Mouse (Mus musculus): Measurements from ENCODE around the gene Sf3a3. TPM values are rescaled to one million over a fixed set of nuclear protein-coding genes. Genes with fewer than 3 reads are reported as not detected.

The Sf3a3 gene
- polyA plus RNA-seq, 1 experiment from 2014 or later = 45.7 TPM

DNA sequence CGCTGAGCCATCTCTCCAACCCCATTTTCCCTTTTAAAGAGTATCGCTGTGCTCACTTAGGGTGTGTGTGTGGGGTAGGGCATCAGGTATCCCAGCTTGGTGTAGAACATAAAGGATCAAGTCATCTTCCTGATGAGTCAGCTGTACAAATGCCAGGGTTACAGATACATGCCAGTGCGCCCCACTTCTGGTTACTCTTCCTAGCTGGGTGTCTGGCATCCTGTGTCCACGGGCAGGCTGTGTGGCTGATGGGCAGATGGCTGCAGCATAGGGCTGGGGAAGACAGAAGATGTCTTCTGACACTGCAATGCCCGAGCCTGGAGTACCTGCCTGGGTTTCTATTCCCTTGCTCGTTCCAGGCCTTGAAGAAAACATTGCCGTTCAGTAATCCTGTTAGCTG lies 66.8 kb downstream of the Sf3a3 start:
- WGBS = 92% methylated on average over 7 of the region's 7 CpGs
- no peaks in the 10 kb centered on the region for H3K4me1 ChIP-seq (replicated peaks; ENCODE audit: control insufficient read depth, insufficient read depth, low read length)
- H3K9me3 ChIP-seq (ENCODE audit: control insufficient read depth) = no peaks in the 10 kb centered on the region
- no peak for TF ChIP-seq CTCF (IDR thresholded peaks at IDR 0.05; ENCODE audit: low read depth)
- no peak overlapping the region for H3K27ac ChIP-seq (ENCODE audit: low read depth, low read length)
- ATAC-seq = no peak
- no peak overlapping the region for H3K4me2 ChIP-seq (replicated peaks; ENCODE audit: low read depth)
- H3K27me3 ChIP-seq (replicated peaks; ENCODE audit: control insufficient read depth, insufficient read depth, low read length) = no peaks in the 10 kb centered on the region
- no peak overlapping the region for H3K4me3 ChIP-seq (ENCODE audit: low read depth, low read length)
- H3K9ac ChIP-seq (ENCODE audit: low read depth, low read length) = no peak overlapping the region
- peaks cover 83% of the 10 kb centered on the region for H3K36me3 ChIP-seq (ENCODE audit: control insufficient read depth, insufficient read depth)

MicroRNAs encoded within 50 kb of the gene (microRNA counts, 519-probe panel; counts per million panel counts)
- microRNA mmu-miR-697 (not detected), microRNA mmu-miR-698 (not detected)

Small RNA genes lying within 50 kb of the gene (microRNA-seq; reads per million reads assigned to microRNA genes)
- not detected for gene Gm24721
- not detected for gene Mir697
- gene Mir698 = not detected

Other genes with a start within 250 kb of the Sf3a3 start
- not detected in 2 replicates for gene 3100002H09Rik, start 104.0 kb upstream of the Sf3a3 start, polyA plus RNA-seq (2015; fragmentation: Nextera tagmentation; extraction: Ambion mirVana)
- 0.08 TPM in 1 of 2 replicates, not detected in the other for gene Pou3f1, start 58.0 kb upstream of the Sf3a3 start, polyA plus RNA-seq (2015; fragmentation: Nextera tagmentation; extraction: Ambion mirVana)
- 29.6 and 32.3 TPM in 2 replicates for gene Utp11, start 21.2 kb upstream of the Sf3a3 start, polyA plus RNA-seq (2015; fragmentation: Nextera tagmentation; extraction: Ambion mirVana)
- gene Fhl3, start 14.1 kb upstream of the Sf3a3 start, polyA plus RNA-seq (2015; fragmentation: Nextera tagmentation; extraction: Ambion mirVana) = 3.8 TPM in 2 replicates
- 22.4 and 23.0 TPM in 2 replicates for gene Inpp5b, start 27.1 kb downstream of the Sf3a3 start, polyA plus RNA-seq (2015; fragmentation: Nextera tagmentation; extraction: Ambion mirVana)
- 10.4 and 11.5 TPM in 2 replicates for gene Mtf1, start 87.3 kb downstream of the Sf3a3 start, polyA plus RNA-seq (2015; fragmentation: Nextera tagmentation; extraction: Ambion mirVana)
- gene Yrdc, start 135.9 kb downstream of the Sf3a3 start, polyA plus RNA-seq (2015; fragmentation: Nextera tagmentation; extraction: Ambion mirVana) = 19.9 and 22.7 TPM in 2 replicates
- 58.8 and 59.4 TPM in 2 replicates for gene 1110065P20Rik, start 136.4 kb downstream of the Sf3a3 start, polyA plus RNA-seq (2015; fragmentation: Nextera tagmentation; extraction: Ambion mirVana)
- 0.17 and 0.24 TPM in 2 replicates for gene Maneal, start 147.4 kb downstream of the Sf3a3 start, polyA plus RNA-seq (2015; fragmentation: Nextera tagmentation; extraction: Ambion mirVana)
- 0.03 and 0.04 TPM in 2 replicates for gene Epha10, start 166.1 kb downstream of the Sf3a3 start, polyA plus RNA-seq (2015; fragmentation: Nextera tagmentation; extraction: Ambion mirVana)
- 4.3 and 4.7 TPM in 2 replicates for gene 9930104L06Rik, start 222.3 kb downstream of the Sf3a3 start, polyA plus RNA-seq (2015; fragmentation: Nextera tagmentation; extraction: Ambion mirVana)
- gene Cdca8, start 224.5 kb downstream of the Sf3a3 start, polyA plus RNA-seq (2015; fragmentation: Nextera tagmentation; extraction: Ambion mirVana) = 26.3 and 28.1 TPM in 2 replicates

Measured in intestine, postnatal 0 days (tissue).